Mouse (Mus musculus): ENCODE measurements around the gene Zcchc4.

Zcchc4 gene

DNA sequence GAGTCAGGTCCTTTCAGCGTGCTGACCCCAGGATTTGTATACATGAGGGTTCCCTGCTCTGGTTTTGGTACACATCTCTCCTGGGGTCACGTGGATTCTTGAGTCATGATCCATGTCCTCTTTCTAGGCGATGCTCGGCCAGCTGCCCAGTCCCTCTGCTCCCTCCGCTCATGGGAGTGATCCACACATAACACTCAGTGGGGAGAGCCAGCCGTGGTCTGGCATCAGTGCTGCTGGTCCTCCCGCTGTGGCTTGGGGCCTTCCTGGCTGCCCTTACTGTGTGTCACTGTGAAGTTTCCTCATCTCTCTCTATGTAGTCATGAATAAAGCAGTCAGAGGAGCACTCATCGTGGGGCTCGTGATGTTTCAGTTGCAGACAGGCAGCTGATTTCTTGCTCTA lies 18.9 kb downstream of the Zcchc4 start:
- in situ Hi-C loops (cut with MseI, MboI): no loop called here

DNA sequence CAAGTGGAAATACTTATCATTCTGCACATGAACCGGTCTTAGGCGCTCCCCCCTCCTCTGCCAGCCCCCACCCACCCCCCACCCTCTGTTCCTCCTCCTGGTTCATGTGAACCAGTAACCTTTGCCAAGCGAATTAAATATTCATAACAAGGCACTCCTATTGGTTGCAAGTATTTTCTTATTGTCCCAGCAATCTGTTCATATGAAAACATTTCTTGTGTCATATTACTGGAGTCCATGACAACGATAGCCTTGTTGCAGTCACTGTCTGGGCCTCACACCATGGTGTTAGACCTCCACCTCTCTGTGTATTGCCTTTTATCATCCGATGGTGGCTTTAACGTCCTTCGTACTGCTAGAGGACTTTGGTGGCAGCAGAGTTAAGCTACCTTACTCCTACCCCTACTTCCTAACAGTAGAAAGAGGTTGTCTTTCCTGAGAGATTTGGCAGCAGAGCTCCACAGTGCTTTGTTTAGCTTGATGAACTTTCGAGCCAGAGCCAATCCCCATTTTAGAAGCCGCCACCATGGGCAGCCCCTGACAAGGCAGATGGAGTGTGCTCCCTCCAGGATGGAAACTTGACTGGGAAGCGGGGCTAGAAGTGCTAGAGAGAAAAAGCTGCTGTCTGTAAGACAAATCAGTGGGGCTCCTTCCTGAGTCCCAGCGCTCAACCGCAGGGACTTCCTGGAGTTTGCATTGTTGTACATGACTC lies 24.2 kb downstream of the Zcchc4 start:
- in situ Hi-C loops (cut with MseI, MboI): no loop called here

GRCm38 (mm10) chr5:52805801-52806200 lies 30.6 kb downstream of the Zcchc4 start:
- in situ Hi-C loops (cut with MseI, MboI): no loop called here

GRCm38 (mm10) chr5:52806349-52806748 lies 31.1 kb downstream of the Zcchc4 start:
- in situ Hi-C loops (cut with MseI, MboI): no loop called here

GRCm38 (mm10) chr5:52807030-52807429 lies 31.8 kb downstream of the Zcchc4 start:
- in situ Hi-C loops (cut with MseI, MboI): no loop called here

DNA sequence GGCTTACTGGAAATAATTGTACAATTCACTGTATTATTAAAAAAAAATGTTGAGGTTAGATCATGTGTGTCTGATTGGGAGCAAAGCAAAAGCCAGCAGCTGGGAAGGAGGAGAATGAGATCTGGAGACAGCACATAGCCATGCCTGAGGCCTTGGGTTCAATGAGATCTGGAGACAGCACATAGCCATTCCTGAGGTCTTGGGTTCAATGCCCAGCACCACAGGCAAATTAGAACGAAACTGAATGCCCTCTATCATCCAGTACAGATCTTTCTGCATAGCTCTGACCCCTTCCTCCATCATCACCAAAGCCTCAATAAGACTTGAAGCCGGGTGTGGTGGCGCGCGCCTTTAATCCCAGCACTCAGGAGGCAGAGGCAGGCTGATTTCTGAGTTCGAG lies 35.2 kb downstream of the Zcchc4 start:
- in situ Hi-C loops (cut with MseI, MboI): no loop called here

- in situ Hi-C loops (cut with MseI, MboI): no loop called here
These were observed 35.8 kb downstream of the Zcchc4 start for GRCm38 (mm10) chr5:52811056-52811455.

GRCm38 (mm10) chr5:52812456-52812855 lies 37.2 kb downstream of the Zcchc4 start:
- in situ Hi-C loops (cut with MseI, MboI): no loop called here

- in situ Hi-C loops (cut with MseI, MboI): no loop called here
These were observed 38.1 kb downstream of the Zcchc4 start for GRCm38 (mm10) chr5:52813312-52813711.

DNA sequence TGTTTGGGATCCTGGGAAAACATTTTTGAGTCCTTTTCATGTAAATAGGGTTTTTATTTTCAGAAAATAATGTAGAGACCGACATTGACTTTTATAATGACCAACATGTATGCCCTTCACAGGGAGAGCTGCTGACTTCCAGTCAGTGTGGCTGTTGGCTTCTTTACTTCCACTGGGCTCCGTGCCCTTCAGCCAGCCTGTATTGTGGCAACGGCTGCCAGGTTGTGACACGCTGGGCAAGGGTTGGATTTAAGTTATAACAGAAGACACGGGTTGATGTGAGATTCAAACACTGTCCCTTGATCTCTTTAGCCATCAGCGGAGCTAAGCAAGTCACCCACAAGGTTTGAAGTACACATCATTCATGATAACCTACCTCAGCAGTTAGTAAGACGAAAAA lies 43.5 kb downstream of the Zcchc4 start:
- in situ Hi-C loops (cut with MseI, MboI): no loop called here

DNA sequence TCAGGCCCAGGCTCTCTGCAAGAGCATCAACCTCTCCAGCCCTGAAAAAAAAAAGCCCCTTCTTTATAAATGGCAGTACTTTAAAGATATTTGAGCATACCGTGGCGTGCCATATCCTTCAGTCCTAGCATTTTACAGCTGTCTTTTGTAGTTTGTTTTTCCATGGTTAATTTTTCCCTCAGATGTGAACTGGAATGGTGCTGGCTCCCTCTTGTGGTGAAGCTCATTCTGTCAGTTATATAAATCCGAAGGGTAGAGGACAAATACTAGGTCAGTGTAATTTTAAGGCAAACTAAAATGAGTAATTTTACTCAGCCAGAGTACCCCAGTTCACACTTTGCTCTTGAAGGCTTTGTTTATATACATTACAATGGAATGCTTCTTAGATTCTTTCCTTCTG lies 46.5 kb downstream of the Zcchc4 start:
- in situ Hi-C loops (cut with MseI, MboI): loop anchor here (10.0 kb wide), 1 partner anchor 157 kb away; the partner anchor contains the start of gene Sepsecs (in 2 of the 2)

- in situ Hi-C loops (cut with MseI, MboI): loop anchor here (10.0 kb wide), 1 partner anchor 163 kb away; the partner anchor contains the start of gene Sepsecs (in 2 of the 2)
These were observed 52.7 kb downstream of the Zcchc4 start for GRCm38 (mm10) chr5:52827923-52828322.

GRCm38 (mm10) chr5:52833005-52833404 lies 57.8 kb downstream of the Zcchc4 start:
- in situ Hi-C loops (cut with MseI, MboI): no loop called here

DNA sequence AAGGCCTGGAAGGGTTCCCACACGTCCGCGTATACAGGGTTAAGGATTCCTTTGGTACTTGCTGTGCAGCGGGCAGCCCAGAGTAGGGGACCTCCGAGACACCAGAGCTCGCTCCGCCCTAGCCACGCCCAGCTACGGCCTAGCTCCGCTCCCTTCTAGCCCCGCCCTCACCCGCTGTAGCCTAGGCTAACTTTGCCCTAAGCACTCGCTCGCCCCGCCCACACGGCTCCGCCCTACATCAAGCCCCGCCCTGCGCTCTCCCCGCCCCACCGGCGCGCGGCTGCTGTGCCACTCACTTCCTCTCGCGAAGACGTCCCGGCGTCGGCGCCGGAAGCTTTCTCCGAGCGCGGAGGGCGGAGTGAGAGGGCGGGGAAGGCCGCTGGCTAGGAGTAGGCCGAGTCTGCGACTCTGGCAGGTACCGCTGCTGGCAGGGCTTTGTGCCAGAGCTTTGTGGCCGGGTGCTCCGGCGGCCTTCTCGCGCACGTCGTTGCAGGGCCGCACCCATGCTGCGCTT lies 58.6 kb downstream of the Zcchc4 start, which contains the start of gene Anapc4:
Gene Anapc4 (plus strand): TSS at position 252 of the 514 bp plus-strand sequence.
- in situ Hi-C loops (cut with MseI, MboI): no loop called here

GRCm38 (mm10) chr5:52834386-52834785 lies 59.2 kb downstream of the Zcchc4 start:
- in situ Hi-C loops (cut with MseI, MboI): no loop called here

- in situ Hi-C loops (cut with MseI, MboI): no loop called here
These were observed 69.1 kb downstream of the Zcchc4 start for GRCm38 (mm10) chr5:52844319-52844718.

GRCm38 (mm10) chr5:52855727-52856126 lies 80.5 kb downstream of the Zcchc4 start:
- in situ Hi-C loops (cut with MseI, MboI): no loop called here

- in situ Hi-C loops (cut with MseI, MboI): no loop called here
These were observed 89.2 kb downstream of the Zcchc4 start for GRCm38 (mm10) chr5:52864446-52864845.

DNA sequence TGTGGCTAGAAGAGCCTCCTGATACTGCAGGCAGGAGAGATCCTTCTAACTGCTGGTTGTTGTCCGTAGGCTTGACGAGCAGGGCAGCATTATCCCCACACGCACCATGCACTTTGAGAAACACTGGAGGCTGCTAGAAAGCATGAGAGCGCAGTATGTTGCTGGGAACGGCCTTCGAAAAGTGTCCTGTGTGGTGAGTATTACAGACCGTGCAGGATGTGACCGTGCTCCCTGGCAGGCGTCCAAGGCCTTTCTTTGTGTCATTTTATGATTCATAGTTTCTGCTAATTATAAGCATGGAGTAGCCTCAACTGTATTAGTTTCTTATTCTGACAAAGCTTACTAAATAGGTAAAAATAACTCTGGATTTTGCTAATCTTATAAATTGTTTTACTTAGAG lies 90.6 kb downstream of the Zcchc4 start:
- in situ Hi-C loops (cut with MseI, MboI): no loop called here

DNA sequence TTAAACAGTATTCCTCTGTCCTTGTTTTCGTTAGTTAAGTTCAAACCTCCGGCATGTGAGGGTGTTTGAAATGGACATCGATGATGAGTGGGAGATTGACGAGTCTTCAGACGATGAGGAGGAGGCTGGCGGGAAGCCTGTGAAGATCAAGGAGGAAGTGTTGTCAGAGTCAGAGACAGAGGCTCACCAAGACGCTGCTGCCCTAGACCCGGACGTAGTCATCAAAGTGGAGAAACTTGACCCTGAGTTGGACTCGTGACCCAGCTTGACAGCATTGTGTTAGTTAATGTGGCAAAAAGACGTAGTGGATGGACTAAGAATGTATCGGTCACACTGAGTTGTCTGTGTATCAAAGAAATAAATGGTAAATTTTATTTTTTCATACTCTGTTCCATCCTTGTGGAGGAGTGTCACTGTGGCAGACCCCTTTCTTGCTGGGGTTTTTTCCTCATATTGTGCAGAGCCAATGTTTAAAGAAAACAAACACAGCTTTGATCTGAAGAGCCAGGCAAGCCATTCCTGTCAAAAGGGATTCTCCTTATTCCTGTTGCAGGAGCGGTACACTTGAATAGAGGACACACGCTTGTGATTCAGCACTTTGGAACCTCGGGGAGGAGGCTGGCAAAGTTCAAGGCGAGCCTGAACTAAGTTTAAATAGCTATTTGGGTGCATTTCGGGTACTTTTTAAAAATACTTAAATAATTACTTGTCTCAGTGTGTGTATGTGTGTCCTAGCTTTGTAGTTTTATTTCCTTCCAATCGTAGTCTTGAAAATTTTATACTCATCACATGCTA lies 91.3 kb downstream of the Zcchc4 start:
- in situ Hi-C loops (cut with MseI, MboI): no loop called here

- in situ Hi-C loops (cut with MseI, MboI): no loop called here
These were observed 93.9 kb downstream of the Zcchc4 start for GRCm38 (mm10) chr5:52868918-52869703.

DNA sequence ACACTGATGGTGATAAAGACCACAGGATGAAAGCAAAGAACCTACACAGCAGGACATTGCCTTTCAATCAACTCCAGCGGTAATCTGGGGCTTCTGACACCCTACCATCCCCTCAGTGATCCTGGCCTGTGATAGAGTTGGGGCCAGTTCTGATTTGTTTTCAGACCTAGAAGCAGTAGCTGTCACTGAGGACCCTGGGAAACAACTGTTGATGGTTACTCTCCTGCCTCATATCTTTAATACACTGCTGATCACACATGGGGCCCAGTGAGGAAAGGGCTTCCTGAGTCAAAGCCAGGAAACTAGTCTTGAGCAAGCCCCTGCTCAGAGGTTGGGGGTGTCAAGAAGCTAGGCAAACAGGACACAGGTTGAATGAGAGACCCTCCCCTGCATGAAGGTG lies 96.3 kb downstream of the Zcchc4 start:
- in situ Hi-C loops (cut with MseI, MboI): no loop called here
